Mouse (Mus musculus): ENCODE data around the gene Lgr4.

GRCm38 (mm10) chr2:110009449-110009848 lies 92.0 kb downstream of the Lgr4 start:
- TF ChIP-seq TAL1 (IDR thresholded peaks at IDR 0.05; ENCODE audit: low read length) (no peak), GATA1 (IDR thresholded peaks at IDR 0.05; ENCODE audit: low read length) (no peak)
